Mouse (Mus musculus): ENCODE measurements around the gene Slc7a7. TPM values are rescaled to one million over a fixed set of nuclear protein-coding genes. Genes with fewer than 3 reads are reported as not detected.

Gene Slc7a7
- total RNA-seq, 2 experiments from 2014 or later, result 1.9 to 2.1 TPM

DNA sequence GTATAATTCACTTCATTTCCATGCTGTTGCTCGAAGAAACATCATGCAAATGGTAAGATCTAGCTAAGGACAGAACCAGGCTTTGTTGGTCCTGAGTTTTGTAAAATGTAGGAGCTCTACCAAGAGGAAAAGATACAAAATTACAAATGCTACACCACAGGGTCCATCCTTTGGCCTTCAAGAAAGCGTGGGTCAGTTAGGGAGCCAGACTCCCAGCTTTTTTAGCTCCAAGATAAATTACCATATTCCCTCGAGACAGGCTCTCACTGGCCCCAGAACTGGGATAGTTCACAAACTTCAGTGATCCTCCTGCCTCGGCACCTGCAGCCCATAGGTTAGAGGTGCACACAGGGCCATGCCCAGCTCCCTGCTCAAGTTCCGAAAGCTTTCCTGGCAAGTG lies 93.1 kb downstream of the Slc7a7 start:
- DNase-seq, result no peak

DNA sequence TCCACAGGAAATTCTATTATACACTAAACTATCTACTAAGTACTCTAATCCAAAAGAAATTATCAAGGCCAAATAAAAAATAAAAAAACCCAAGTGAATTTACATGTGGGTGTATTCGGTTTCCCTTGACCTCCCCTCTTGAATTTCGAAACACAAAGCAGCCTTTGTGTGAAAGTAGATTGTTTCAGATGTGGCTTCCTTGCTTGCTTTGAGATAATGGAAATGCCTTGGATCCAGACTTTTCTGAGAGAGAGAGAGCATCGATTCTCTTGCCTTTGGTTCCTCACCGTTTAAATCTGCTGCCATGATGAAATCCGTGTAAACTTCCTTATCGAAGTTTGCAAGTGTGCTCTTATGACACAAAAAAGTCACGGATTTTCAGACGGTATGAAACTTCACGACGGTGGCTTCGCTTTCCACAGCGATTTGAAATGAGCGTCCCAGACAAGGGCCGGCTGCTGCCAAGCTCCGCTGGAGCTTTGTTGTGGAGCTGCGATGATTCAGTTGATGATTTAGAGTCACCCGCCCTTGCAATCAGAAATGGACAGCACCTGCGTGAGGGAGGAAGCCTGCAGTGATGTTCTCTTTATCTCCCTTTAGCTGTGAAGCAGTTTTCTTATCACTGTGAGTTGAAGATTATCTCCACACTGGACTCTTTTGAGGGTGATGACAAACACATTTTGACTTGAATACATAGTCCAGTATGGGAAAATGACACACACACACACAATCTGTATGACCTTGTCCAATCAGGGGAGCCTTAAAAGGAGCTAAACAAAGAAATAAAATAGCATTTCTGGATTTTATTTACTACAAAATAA lies 95.8 kb downstream of the Slc7a7 start:
- DNase-seq, result no peak

Other genes starting within 250 kb of the Slc7a7 start
- gene Dad1, start 163.7 kb downstream of the Slc7a7 start, total RNA-seq (2021), result 10 to 100 TPM; 61.6 to 75.4 TPM
- gene Abhd4, start 163.6 kb downstream of the Slc7a7 start, total RNA-seq (2021), result 10 to 100 TPM; 17.6 to 17.9 TPM
- not detected for gene Olfr49, start 132.8 kb downstream of the Slc7a7 start, total RNA-seq (2021)
- 10 to 100 TPM; 54.0 to 56.3 TPM for gene Oxa1l, start 56.9 kb downstream of the Slc7a7 start, total RNA-seq (2021)
- 10 to 100 TPM; 94.2 to 95.6 TPM for gene Mrpl52, start 9.1 kb upstream of the Slc7a7 start, total RNA-seq (2021)
- gene Mmp14, start 13.8 kb upstream of the Slc7a7 start, total RNA-seq (2021), result 10 to 100 TPM; 15.8 to 17.1 TPM
- gene Lrp10, start 46.4 kb upstream of the Slc7a7 start, total RNA-seq (2021), result 10 to 100 TPM; 26.8 to 38.9 TPM
- gene Rem2, start 58.3 kb upstream of the Slc7a7 start, total RNA-seq (2021), result not detected
- 10 to 100 TPM; 26.5 to 28.6 TPM for gene Prmt5, start 99.7 kb upstream of the Slc7a7 start, total RNA-seq (2021)
- 1 to 10 TPM; 2.8 to 3.8 TPM for gene Haus4, start 136.8 kb upstream of the Slc7a7 start, total RNA-seq (2021)
- gene Ajuba, start 159.8 kb upstream of the Slc7a7 start, total RNA-seq (2021), result 1 to 10 TPM; 2.3 to 2.6 TPM
- gene 4931414P19Rik, start 188.2 kb upstream of the Slc7a7 start, total RNA-seq (2021), result 1 to 10 TPM; 2.9 to 3.4 TPM
- gene Psmb5, start 200.2 kb upstream of the Slc7a7 start, total RNA-seq (2021), result 100 to 1,000 TPM; 175 to 184 TPM
- not detected for gene Psmb11, start 203.7 kb upstream of the Slc7a7 start, total RNA-seq (2021)
- not detected for gene Gm17606, start 223.2 kb upstream of the Slc7a7 start, total RNA-seq (2021)
- gene Cdh24, start 223.6 kb upstream of the Slc7a7 start, total RNA-seq (2021), result under 1 TPM; 0.28 to 0.38 TPM